Mouse (Mus musculus): Measurements from ENCODE around the gene Cables2.

GRCm38 (mm10) chr2:180320216-180320615 is 46.9 kb upstream of the Cables2 start:
- TF ChIP-seq POLR2A (IDR thresholded peaks at IDR 0.05; ENCODE audit: borderline replicate concordance, low read depth, low read length) (no peak), CTCF (IDR thresholded peaks at IDR 0.05; ENCODE audit: low read depth, low read length) (no peak)
